Mouse (Mus musculus): ENCODE data around the gene Il17rc.

Gene Il17rc

GRCm38 (mm10) chr6:113471297-113471936, at the start of gene Il17rc:
TSS of gene Il17rc (plus strand) at chr6:113471427.
- DNase-seq, result no peak

- DNase-seq, result no peak
These were observed 48.2 kb upstream of the Il17rc start for GRCm38 (mm10) chr6:113423000-113423399.

- DNase-seq, result no peak
These were observed 47.0 kb upstream of the Il17rc start for GRCm38 (mm10) chr6:113424187-113424586.

GRCm38 (mm10) chr6:113426696-113427095, 44.5 kb upstream of the Il17rc start:
- DNase-seq, result no peak

- no peak for DNase-seq
These were observed 43.8 kb upstream of the Il17rc start for GRCm38 (mm10) chr6:113427397-113427796.

- DNase-seq, result no peak
These were observed 43.2 kb upstream of the Il17rc start for GRCm38 (mm10) chr6:113428006-113428405.

- DNase-seq, result no peak
These were observed 41.3 kb upstream of the Il17rc start for GRCm38 (mm10) chr6:113429965-113430364.

- DNase-seq, result no peak
These were observed 40.4 kb upstream of the Il17rc start for GRCm38 (mm10) chr6:113430846-113431245.

GRCm38 (mm10) chr6:113431801-113432200, 39.4 kb upstream of the Il17rc start:
- no peak for DNase-seq

GRCm38 (mm10) chr6:113433661-113434060, 37.6 kb upstream of the Il17rc start:
- no peak for DNase-seq

- no peak for DNase-seq
These were observed 36.5 kb upstream of the Il17rc start for GRCm38 (mm10) chr6:113434691-113435090.

GRCm38 (mm10) chr6:113435664-113436205, 35.5 kb upstream of the Il17rc start, which contains the start of gene Cidec:
TSS of gene Cidec (minus strand) at chr6:113435760.
- no peak for DNase-seq

GRCm38 (mm10) chr6:113437135-113437534, 34.1 kb upstream of the Il17rc start:
- DNase-seq, result no peak

GRCm38 (mm10) chr6:113438721-113439430, 32.4 kb upstream of the Il17rc start:
- no peak for DNase-seq

GRCm38 (mm10) chr6:113440686-113441085, 30.5 kb upstream of the Il17rc start:
- DNase-seq, result no peak

- DNase-seq, result peak; percentile 68
These were observed 30.0 kb upstream of the Il17rc start for GRCm38 (mm10) chr6:113441147-113441680.

GRCm38 (mm10) chr6:113442087-113442441, 29.2 kb upstream of the Il17rc start:
- DNase-seq, result no peak

- peak; percentile 86 for DNase-seq
These were observed 28.7 kb upstream of the Il17rc start, which contains the start of gene Jagn1 for GRCm38 (mm10) chr6:113442442-113443090. TSS of gene Jagn1 (plus strand) at chr6:113442569.

GRCm38 (mm10) chr6:113443091-113443490, 28.1 kb upstream of the Il17rc start:
- no peak for DNase-seq

- no peak for DNase-seq
These were observed 26.8 kb upstream of the Il17rc start for GRCm38 (mm10) chr6:113444207-113444965.

GRCm38 (mm10) chr6:113447639-113448038, 23.6 kb upstream of the Il17rc start:
- DNase-seq, result no peak

- no peak for DNase-seq
These were observed 19.4 kb upstream of the Il17rc start for GRCm38 (mm10) chr6:113451839-113452238.

GRCm38 (mm10) chr6:113455007-113455406, 16.2 kb upstream of the Il17rc start:
- no peak for DNase-seq
